Mouse (Mus musculus): ENCODE data around the gene Pigv. TPM values are rescaled to one million over a fixed set of nuclear protein-coding genes. Genes with fewer than 3 reads are reported as not detected.
A peak's percentile ranks its signal among the peaks of the same experiment; 100 is the strongest.

Pigv gene
- total and polyA plus RNA-seq, 3 experiments = 5.7 to 15.4 (median 11.4) TPM

- H3K36me3 ChIP-seq (replicated peaks) = peaks cover 40% of the 10 kb centered on the region
- peaks cover 70% of the 10 kb centered on the region for H3K4me1 ChIP-seq (ENCODE audit: insufficient read depth, low read depth, low read length)
- TF ChIP-seq GATA1 (IDR thresholded peaks at IDR 0.05; ENCODE audit: borderline replicate concordance, low read length) (no peak), POLR2AphosphoS5 (IDR thresholded peaks at IDR 0.05; ENCODE audit: insufficient replicate concordance, low read depth, low read length) (no peak; the same call in 1 of the 2 replicates), TAL1 (conservative IDR thresholded peaks at IDR 0.05; ENCODE audit: low read depth, low read length) (no peak), GATA2 (IDR thresholded peaks at IDR 0.05; ENCODE audit: borderline replicate concordance, low read depth, low read length) (no peak), CTCF (IDR thresholded peaks at IDR 0.05; ENCODE audit: low read depth, low read length) (peak; percentile 49; the same call in 1 of the 2 replicates)
- ATAC-seq (ENCODE audit: extremely low read depth, insufficient number of reproducible peaks, low FRiP score, poor library complexity, severe bottlenecking) (no peak), DNase-seq (ENCODE audit: low spot score) (peak; percentile 51)
- H3K9me3 ChIP-seq (replicated peaks) = no peaks in the 10 kb centered on the region
- no peaks in the 10 kb centered on the region for H3K27me3 ChIP-seq (ENCODE audit: insufficient read depth, low read length)
- H3K4me3 ChIP-seq (ENCODE audit: low read depth, low read length) = peak overlapping the region; percentile 76
These were observed 1.1 kb downstream of the Pigv start for GRCm38 (mm10) chr4:133671184-133671880.

- TF ChIP-seq CTCF (IDR thresholded peaks at IDR 0.05; ENCODE audit: low read depth, low read length) (no peak), TAL1 (conservative IDR thresholded peaks at IDR 0.05; ENCODE audit: low read depth, low read length) (no peak), GATA1 (IDR thresholded peaks at IDR 0.05; ENCODE audit: borderline replicate concordance, low read length) (no peak), GATA2 (IDR thresholded peaks at IDR 0.05; ENCODE audit: borderline replicate concordance, low read depth, low read length) (no peak)
- no peak overlapping the region for H3K4me3 ChIP-seq (ENCODE audit: low read depth, low read length)
- DNase-seq (ENCODE audit: low spot score) (no peak), ATAC-seq (ENCODE audit: extremely low read depth, insufficient number of reproducible peaks, low FRiP score, poor library complexity, severe bottlenecking) (no peak)
- no peaks in the 10 kb centered on the region for H3K27me3 ChIP-seq (ENCODE audit: insufficient read depth, low read length)
- peaks cover 68% of the 10 kb centered on the region for H3K4me1 ChIP-seq (ENCODE audit: insufficient read depth, low read depth, low read length)
- H3K36me3 ChIP-seq (replicated peaks) = peaks cover 55% of the 10 kb centered on the region
- no peaks in the 10 kb centered on the region for H3K9me3 ChIP-seq (replicated peaks)
These were observed 2.7 kb downstream of the Pigv start for GRCm38 (mm10) chr4:133669652-133670210.

GRCm38 (mm10) chr4:133668537-133668936, 3.9 kb downstream of the Pigv start:
- no peak overlapping the region for H3K4me3 ChIP-seq (ENCODE audit: low read depth, low read length)
- H3K4me1 ChIP-seq (ENCODE audit: insufficient read depth, low read depth, low read length) = peaks cover 57% of the 10 kb centered on the region
- DNase-seq (ENCODE audit: low spot score) (no peak), ATAC-seq (ENCODE audit: extremely low read depth, insufficient number of reproducible peaks, low FRiP score, poor library complexity, severe bottlenecking) (no peak)
- peaks cover 66% of the 10 kb centered on the region for H3K36me3 ChIP-seq (replicated peaks)
- H3K27me3 ChIP-seq (ENCODE audit: insufficient read depth, low read length) = no peaks in the 10 kb centered on the region
- no peak for TF ChIP-seq GATA2 (IDR thresholded peaks at IDR 0.05; ENCODE audit: borderline replicate concordance, low read depth, low read length)
- TF ChIP-seq POLR2AphosphoS5 (IDR thresholded peaks at IDR 0.05; ENCODE audit: insufficient replicate concordance, low read depth, low read length) = no peak
- no peak for TF ChIP-seq TAL1 (conservative IDR thresholded peaks at IDR 0.05; ENCODE audit: low read depth, low read length)
- no peak for TF ChIP-seq CTCF (IDR thresholded peaks at IDR 0.05; ENCODE audit: low read depth, low read length)
- TF ChIP-seq GATA1 (IDR thresholded peaks at IDR 0.05; ENCODE audit: borderline replicate concordance, low read length) = no peak
- no peaks in the 10 kb centered on the region for H3K9me3 ChIP-seq (replicated peaks)

- ATAC-seq (ENCODE audit: extremely low read depth, insufficient number of reproducible peaks, low FRiP score, poor library complexity, severe bottlenecking) = peak; percentile 40; the same call in 1 of the 2 replicates
These were observed 6.2 kb downstream of the Pigv start for GRCm38 (mm10) chr4:133666199-133666598.

GRCm38 (mm10) chr4:133665118-133665517, 7.3 kb downstream of the Pigv start:
- DNase-seq (ENCODE audit: low spot score) (no peak), ATAC-seq (ENCODE audit: extremely low read depth, insufficient number of reproducible peaks, low FRiP score, poor library complexity, severe bottlenecking) (no peak)
- H3K4me3 ChIP-seq (ENCODE audit: low read depth, low read length) = no peak overlapping the region
- peaks cover 95% of the 10 kb centered on the region for H3K36me3 ChIP-seq (replicated peaks)
- peaks cover 59% of the 10 kb centered on the region for H3K4me1 ChIP-seq (ENCODE audit: insufficient read depth, low read depth, low read length)
- TF ChIP-seq POLR2AphosphoS5 (IDR thresholded peaks at IDR 0.05; ENCODE audit: insufficient replicate concordance, low read depth, low read length) (no peak), GATA1 (IDR thresholded peaks at IDR 0.05; ENCODE audit: borderline replicate concordance, low read length) (no peak), CTCF (IDR thresholded peaks at IDR 0.05; ENCODE audit: low read depth, low read length) (no peak), GATA2 (IDR thresholded peaks at IDR 0.05; ENCODE audit: borderline replicate concordance, low read depth, low read length) (no peak), TAL1 (conservative IDR thresholded peaks at IDR 0.05; ENCODE audit: low read depth, low read length) (no peak)
- no peaks in the 10 kb centered on the region for H3K9me3 ChIP-seq (replicated peaks)
- H3K27me3 ChIP-seq (ENCODE audit: insufficient read depth, low read length) = no peaks in the 10 kb centered on the region

More at GRCm38 (mm10) chr4:133666199-133666598, 6.2 kb downstream of the Pigv start:
- H3K36me3 ChIP-seq (replicated peaks) = peaks cover 88% of the 10 kb centered on the region
- no peak for DNase-seq (ENCODE audit: low spot score)
- TF ChIP-seq GATA2 (IDR thresholded peaks at IDR 0.05; ENCODE audit: borderline replicate concordance, low read depth, low read length) (no peak), POLR2AphosphoS5 (IDR thresholded peaks at IDR 0.05; ENCODE audit: insufficient replicate concordance, low read depth, low read length) (no peak), GATA1 (IDR thresholded peaks at IDR 0.05; ENCODE audit: borderline replicate concordance, low read length) (no peak), CTCF (IDR thresholded peaks at IDR 0.05; ENCODE audit: low read depth, low read length) (no peak), TAL1 (conservative IDR thresholded peaks at IDR 0.05; ENCODE audit: low read depth, low read length) (no peak)
- H3K4me3 ChIP-seq (ENCODE audit: low read depth, low read length) = no peak overlapping the region
- H3K4me1 ChIP-seq (ENCODE audit: insufficient read depth, low read depth, low read length) = peaks cover 52% of the 10 kb centered on the region
- H3K27me3 ChIP-seq (ENCODE audit: insufficient read depth, low read length) = no peaks in the 10 kb centered on the region
- no peaks in the 10 kb centered on the region for H3K9me3 ChIP-seq (replicated peaks)

GRCm38 (mm10) chr4:133662945-133663344, 9.5 kb downstream of the Pigv start:
- peaks cover 61% of the 10 kb centered on the region for H3K4me1 ChIP-seq (ENCODE audit: insufficient read depth, low read depth, low read length)

More at GRCm38 (mm10) chr4:133662945-133663344, 9.5 kb downstream of the Pigv start:
- no peak for ATAC-seq (ENCODE audit: extremely low read depth, insufficient number of reproducible peaks, low FRiP score, poor library complexity, severe bottlenecking)
- Histone ChIP-seq H3K9me3 (replicated peaks) (no peaks in the 10 kb centered on the region), H3K36me3 (replicated peaks) (peaks cover 74% of the 10 kb centered on the region), H3K27me3 (ENCODE audit: insufficient read depth, low read length) (no peaks in the 10 kb centered on the region), H3K4me3 (ENCODE audit: low read depth, low read length) (no peak overlapping the region)
- DNase-seq (ENCODE audit: low spot score) = no peak
- TF ChIP-seq GATA1 (IDR thresholded peaks at IDR 0.05; ENCODE audit: borderline replicate concordance, low read length) = no peak
- no peak for TF ChIP-seq POLR2AphosphoS5 (IDR thresholded peaks at IDR 0.05; ENCODE audit: insufficient replicate concordance, low read depth, low read length)
- no peak for TF ChIP-seq TAL1 (conservative IDR thresholded peaks at IDR 0.05; ENCODE audit: low read depth, low read length)
- no peak for TF ChIP-seq CTCF (IDR thresholded peaks at IDR 0.05; ENCODE audit: low read depth, low read length)
- TF ChIP-seq GATA2 (IDR thresholded peaks at IDR 0.05; ENCODE audit: borderline replicate concordance, low read depth, low read length) = no peak

Data from G1E (cell line).